Mouse (Mus musculus): Measurements from ENCODE around the gene Fosb. TPM values are rescaled to one million over a fixed set of nuclear protein-coding genes. Genes with fewer than 3 reads are reported as not detected.

Gene Fosb
- polyA plus RNA-seq, 1 experiment from 2014 or later, result not detected

- Histone ChIP-seq H3K4me1 (ENCODE audit: control insufficient read depth, insufficient read depth, low read length) (peaks cover 12% of the 10 kb centered on the region), H3K36me3 (ENCODE audit: control insufficient read depth, insufficient read depth, low read length) (no peaks in the 10 kb centered on the region), H3K4me3 (ENCODE audit: low read depth, low read length) (no peak overlapping the region), H3K9ac (replicated peaks; ENCODE audit: low read depth, low read length) (no peak overlapping the region), H3K27me3 (ENCODE audit: control insufficient read depth, insufficient read depth, low read length) (peaks cover 6% of the 10 kb centered on the region), H3K27ac (ENCODE audit: low read depth, low read length) (no peak overlapping the region), H3K9me3 (ENCODE audit: control insufficient read depth, low read length) (no peaks in the 10 kb centered on the region), H3K4me2 (ENCODE audit: low read depth, low read length) (no peak overlapping the region)
- WGBS, result 59% methylated on average over 10 of the region's 10 CpGs
- ATAC-seq (ENCODE audit: low read depth), result no peak
These were observed 27.3 kb upstream of the Fosb start for GRCm38 (mm10) chr7:19337122-19337521.

GRCm38 (mm10) chr7:19335583-19335982, 25.7 kb upstream of the Fosb start:
- no peak overlapping the region for H3K27ac ChIP-seq (ENCODE audit: low read depth, low read length)
- no peaks in the 10 kb centered on the region for H3K36me3 ChIP-seq (ENCODE audit: control insufficient read depth, insufficient read depth, low read length)
- no peak for ATAC-seq (ENCODE audit: low read depth)
- H3K4me1 ChIP-seq (ENCODE audit: control insufficient read depth, insufficient read depth, low read length), result peaks cover 4% of the 10 kb centered on the region
- no peak overlapping the region for H3K4me3 ChIP-seq (ENCODE audit: low read depth, low read length)
- no peak overlapping the region for H3K4me2 ChIP-seq (ENCODE audit: low read depth, low read length)
- H3K9me3 ChIP-seq (ENCODE audit: control insufficient read depth, low read length), result no peaks in the 10 kb centered on the region
- H3K9ac ChIP-seq (replicated peaks; ENCODE audit: low read depth, low read length), result no peak overlapping the region
- H3K27me3 ChIP-seq (ENCODE audit: control insufficient read depth, insufficient read depth, low read length), result no peaks in the 10 kb centered on the region
- WGBS, result 39% methylated on average over 3 of the region's 3 CpGs

DNA sequence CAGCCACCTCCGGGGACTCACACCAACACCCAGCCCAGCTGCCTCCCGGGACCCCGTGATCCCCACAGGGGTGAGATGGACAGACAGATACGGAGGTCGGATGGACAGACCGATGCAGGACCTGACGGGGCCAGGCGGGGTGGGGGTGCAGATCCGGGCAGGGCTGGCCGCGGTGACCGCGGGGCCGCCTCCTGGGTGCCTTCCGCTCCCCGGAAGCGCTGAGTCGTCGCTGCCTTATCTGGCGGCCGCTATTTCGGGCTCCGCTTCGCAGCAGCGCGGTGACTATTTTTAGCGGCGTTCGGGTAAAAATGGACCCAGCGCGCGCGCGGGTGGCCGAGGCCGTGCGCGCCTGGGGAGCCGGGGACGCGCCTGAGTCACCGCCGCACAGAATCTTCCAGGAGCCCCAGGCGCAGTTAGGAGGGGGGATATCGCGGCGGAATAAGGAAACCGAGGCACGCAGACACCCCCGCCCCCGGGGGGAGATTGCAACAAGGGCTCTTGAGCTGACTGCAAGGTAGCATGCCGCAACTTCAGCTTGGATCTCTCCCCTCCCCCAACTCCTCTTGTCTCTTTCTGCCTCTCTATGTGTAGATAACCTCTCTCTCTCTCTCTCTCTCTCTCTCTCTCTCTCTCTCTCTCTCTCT, 23.0 kb upstream of the Fosb start:
- peak; percentile 50 for ATAC-seq (ENCODE audit: low read depth)
- peak overlapping the region; percentile 92 for H3K9ac ChIP-seq (replicated peaks; ENCODE audit: low read depth, low read length)
- H3K9me3 ChIP-seq (ENCODE audit: control insufficient read depth, low read length), result no peaks in the 10 kb centered on the region
- H3K36me3 ChIP-seq (ENCODE audit: control insufficient read depth, insufficient read depth, low read length), result no peaks in the 10 kb centered on the region
- WGBS, result under 1% methylated on average over 52 of the region's 52 CpGs
- H3K4me1 ChIP-seq (ENCODE audit: control insufficient read depth, insufficient read depth, low read length), result peaks cover 4% of the 10 kb centered on the region
- peak overlapping the region; percentile 61 for H3K4me3 ChIP-seq (ENCODE audit: low read depth, low read length)
- peak overlapping the region; percentile 78 for H3K27ac ChIP-seq (ENCODE audit: low read depth, low read length)
- peak overlapping the region; percentile 69 for H3K4me2 ChIP-seq (ENCODE audit: low read depth, low read length)
- H3K27me3 ChIP-seq (ENCODE audit: control insufficient read depth, insufficient read depth, low read length), result no peaks in the 10 kb centered on the region

DNA sequence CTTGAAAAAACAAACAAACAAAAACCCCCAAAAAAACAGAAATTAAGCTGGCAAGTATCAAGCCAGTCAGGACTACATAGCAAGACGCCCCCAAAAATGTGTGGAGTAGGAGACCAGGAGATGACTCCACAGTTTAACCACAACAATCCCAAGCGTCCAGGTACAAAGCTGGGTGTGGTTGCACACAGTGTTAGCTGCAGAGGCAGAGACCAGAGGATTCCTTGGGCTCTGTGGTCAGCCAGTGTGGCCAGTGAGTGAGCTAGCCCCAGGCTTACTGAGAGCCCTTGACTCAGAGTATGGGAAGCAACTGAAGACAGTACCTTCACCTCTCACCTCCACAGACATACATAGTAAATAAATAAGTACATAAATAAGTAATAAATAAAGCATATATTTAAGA, 22.1 kb upstream of the Fosb start:
- Histone ChIP-seq H3K9me3 (ENCODE audit: control insufficient read depth, low read length) (no peaks in the 10 kb centered on the region), H3K27me3 (ENCODE audit: control insufficient read depth, insufficient read depth, low read length) (no peaks in the 10 kb centered on the region), H3K4me3 (ENCODE audit: low read depth, low read length) (no peak overlapping the region), H3K4me1 (ENCODE audit: control insufficient read depth, insufficient read depth, low read length) (peaks cover 8% of the 10 kb centered on the region), H3K27ac (ENCODE audit: low read depth, low read length) (no peak overlapping the region), H3K9ac (replicated peaks; ENCODE audit: low read depth, low read length) (no peak overlapping the region), H3K4me2 (ENCODE audit: low read depth, low read length) (no peak overlapping the region), H3K36me3 (ENCODE audit: control insufficient read depth, insufficient read depth, low read length) (no peaks in the 10 kb centered on the region)
- WGBS, result 66% methylated on average over 2 of the region's 2 CpGs
- ATAC-seq (ENCODE audit: low read depth), result no peak

- no peaks in the 10 kb centered on the region for H3K36me3 ChIP-seq (ENCODE audit: control insufficient read depth, insufficient read depth, low read length)
- H3K9me3 ChIP-seq (ENCODE audit: control insufficient read depth, low read length), result no peaks in the 10 kb centered on the region
- H3K4me1 ChIP-seq (ENCODE audit: control insufficient read depth, insufficient read depth, low read length), result peaks cover 10% of the 10 kb centered on the region; the same call in 1 of the 2 replicates
- ATAC-seq (ENCODE audit: low read depth), result no peak
- H3K4me3 ChIP-seq (ENCODE audit: low read depth, low read length), result no peak overlapping the region
- H3K9ac ChIP-seq (replicated peaks; ENCODE audit: low read depth, low read length), result no peak overlapping the region
- H3K4me2 ChIP-seq (ENCODE audit: low read depth, low read length), result no peak overlapping the region
- no peak overlapping the region for H3K27ac ChIP-seq (ENCODE audit: low read depth, low read length)
- no peaks in the 10 kb centered on the region for H3K27me3 ChIP-seq (ENCODE audit: control insufficient read depth, insufficient read depth, low read length)
These were observed 18.6 kb upstream of the Fosb start for GRCm38 (mm10) chr7:19328425-19328824.

GRCm38 (mm10) chr7:19327782-19328181, 17.9 kb upstream of the Fosb start:
- no peak overlapping the region for H3K9ac ChIP-seq (replicated peaks; ENCODE audit: low read depth, low read length)
- peak overlapping the region; percentile 65; the same call in 1 of the 2 replicates for H3K4me2 ChIP-seq (ENCODE audit: low read depth, low read length)
- WGBS, result 81% methylated on average over 5 of the region's 5 CpGs
- no peak for ATAC-seq (ENCODE audit: low read depth)
- H3K36me3 ChIP-seq (ENCODE audit: control insufficient read depth, insufficient read depth, low read length), result no peaks in the 10 kb centered on the region
- peaks cover 9% of the 10 kb centered on the region; the same call in 1 of the 2 replicates for H3K4me1 ChIP-seq (ENCODE audit: control insufficient read depth, insufficient read depth, low read length)
- H3K9me3 ChIP-seq (ENCODE audit: control insufficient read depth, low read length), result no peaks in the 10 kb centered on the region
- no peak overlapping the region for H3K27ac ChIP-seq (ENCODE audit: low read depth, low read length)
- no peaks in the 10 kb centered on the region for H3K27me3 ChIP-seq (ENCODE audit: control insufficient read depth, insufficient read depth, low read length)
- H3K4me3 ChIP-seq (ENCODE audit: low read depth, low read length), result no peak overlapping the region

DNA sequence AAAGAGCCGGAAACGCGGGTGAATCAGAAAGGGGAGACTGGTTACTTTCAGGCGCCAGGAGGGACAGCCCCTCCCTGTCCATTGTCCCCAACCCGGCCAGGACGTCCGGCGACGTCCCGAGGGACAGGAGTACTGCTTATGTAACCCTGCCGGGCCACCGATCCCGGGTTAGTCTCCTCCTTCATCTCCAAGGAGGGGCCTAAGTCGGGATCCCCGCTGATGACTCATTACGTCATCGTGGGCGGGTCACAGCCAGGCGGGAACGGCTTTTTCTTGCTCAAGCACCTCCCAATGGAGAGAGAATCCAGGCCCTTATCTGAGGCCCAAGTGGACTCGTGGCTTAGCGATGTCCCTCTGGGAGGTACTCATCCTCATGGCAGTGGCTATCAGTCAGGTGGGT, 17.3 kb upstream of the Fosb start:
- Histone ChIP-seq H3K4me3 (ENCODE audit: low read depth, low read length) (peak overlapping the region; percentile 34), H3K27ac (ENCODE audit: low read depth, low read length) (no peak overlapping the region), H3K9ac (replicated peaks; ENCODE audit: low read depth, low read length) (peak overlapping the region; percentile 50; the same call in 1 of the 2 replicates), H3K36me3 (ENCODE audit: control insufficient read depth, insufficient read depth, low read length) (no peaks in the 10 kb centered on the region), H3K4me1 (ENCODE audit: control insufficient read depth, insufficient read depth, low read length) (peaks cover 9% of the 10 kb centered on the region; the same call in 1 of the 2 replicates), H3K9me3 (ENCODE audit: control insufficient read depth, low read length) (no peaks in the 10 kb centered on the region), H3K4me2 (ENCODE audit: low read depth, low read length) (peak overlapping the region; percentile 65), H3K27me3 (ENCODE audit: control insufficient read depth, insufficient read depth, low read length) (no peaks in the 10 kb centered on the region)
- under 1% methylated on average over 22 of the region's 22 CpGs for WGBS
- ATAC-seq (ENCODE audit: low read depth), result peak; percentile 60; the same call in 1 of the 2 replicates

DNA sequence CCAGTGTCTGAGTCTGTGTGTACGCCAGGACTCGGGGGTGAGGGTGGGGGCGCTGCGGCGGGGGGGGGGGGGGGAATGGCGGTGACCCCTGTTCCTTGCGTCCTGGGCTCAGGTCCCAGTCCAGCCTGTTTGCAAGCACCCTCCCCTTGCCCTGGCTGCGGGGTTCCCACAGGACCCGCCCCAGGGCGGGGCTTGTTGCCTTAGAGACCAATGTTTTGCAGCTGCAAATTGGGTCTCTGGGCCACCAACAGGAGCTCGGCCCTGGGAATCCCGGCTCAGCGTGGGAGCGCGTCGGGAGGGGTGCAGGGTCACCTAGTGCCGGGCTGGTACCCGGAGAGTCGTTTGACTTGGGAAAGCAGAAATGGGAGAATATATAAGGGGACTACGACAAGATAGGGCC, 16.5 kb upstream of the Fosb start:
- WGBS, result under 1% methylated on average over 19 of the region's 20 CpGs

GRCm38 (mm10) chr7:19325262-19326199, 15.7 kb upstream of the Fosb start:
- Histone ChIP-seq H3K4me2 (ENCODE audit: low read depth, low read length) (peak overlapping the region; percentile 65), H3K9me3 (ENCODE audit: control insufficient read depth, low read length) (no peaks in the 10 kb centered on the region), H3K27me3 (ENCODE audit: control insufficient read depth, insufficient read depth, low read length) (no peaks in the 10 kb centered on the region), H3K4me1 (ENCODE audit: control insufficient read depth, insufficient read depth, low read length) (peaks cover 10% of the 10 kb centered on the region), H3K4me3 (ENCODE audit: low read depth, low read length) (no peak overlapping the region), H3K9ac (replicated peaks; ENCODE audit: low read depth, low read length) (no peak overlapping the region), H3K27ac (ENCODE audit: low read depth, low read length) (no peak overlapping the region), H3K36me3 (ENCODE audit: control insufficient read depth, insufficient read depth, low read length) (no peaks in the 10 kb centered on the region)
- no peak for ATAC-seq (ENCODE audit: low read depth)
- 73% methylated on average over 21 of the region's 21 CpGs for WGBS

More for the DNA sequence above, 16.5 kb upstream of the Fosb start:
- peak; percentile 36; the same call in 1 of the 2 replicates for ATAC-seq (ENCODE audit: low read depth)
- Histone ChIP-seq H3K27me3 (ENCODE audit: control insufficient read depth, insufficient read depth, low read length) (no peaks in the 10 kb centered on the region), H3K4me1 (ENCODE audit: control insufficient read depth, insufficient read depth, low read length) (peaks cover 9% of the 10 kb centered on the region; the same call in 1 of the 2 replicates), H3K36me3 (ENCODE audit: control insufficient read depth, insufficient read depth, low read length) (no peaks in the 10 kb centered on the region), H3K9me3 (ENCODE audit: control insufficient read depth, low read length) (no peaks in the 10 kb centered on the region), H3K4me2 (ENCODE audit: low read depth, low read length) (peak overlapping the region; percentile 65), H3K4me3 (ENCODE audit: low read depth, low read length) (peak overlapping the region; percentile 34; the same call in 1 of the 2 replicates), H3K27ac (ENCODE audit: low read depth, low read length) (peak overlapping the region; percentile 53; the same call in 1 of the 2 replicates), H3K9ac (replicated peaks; ENCODE audit: low read depth, low read length) (no peak overlapping the region)
